Mouse (Mus musculus) thymus, postnatal 4 days (tissue): ENCODE results near the gene F2r.

ENCODE experiments used
- DNase-seq: peaks from one replicate; pipeline ENCODE4 v3.0.0; 2021

F2r gene

DNA sequence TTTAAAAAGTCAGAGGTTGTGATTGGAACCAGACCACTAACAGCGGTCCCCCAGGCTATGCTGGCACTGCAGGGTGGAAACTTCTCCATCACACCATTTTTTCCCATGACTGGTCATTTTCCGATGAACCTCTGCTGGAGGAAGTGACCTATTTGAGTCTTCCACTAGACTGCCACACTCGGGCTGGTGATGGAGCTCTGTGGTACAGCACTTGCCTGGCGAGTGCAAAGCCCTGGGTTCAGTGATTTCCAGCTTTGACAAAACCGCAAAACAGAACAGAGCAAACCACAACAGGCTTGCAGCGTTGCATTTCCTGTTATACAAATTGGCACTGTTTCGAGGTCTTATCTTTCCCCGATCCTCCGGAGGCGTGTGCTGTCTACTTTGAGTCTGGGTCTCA is 25.4 kb downstream of the F2r start:
- DNase-seq = peak; percentile 30

DNA sequence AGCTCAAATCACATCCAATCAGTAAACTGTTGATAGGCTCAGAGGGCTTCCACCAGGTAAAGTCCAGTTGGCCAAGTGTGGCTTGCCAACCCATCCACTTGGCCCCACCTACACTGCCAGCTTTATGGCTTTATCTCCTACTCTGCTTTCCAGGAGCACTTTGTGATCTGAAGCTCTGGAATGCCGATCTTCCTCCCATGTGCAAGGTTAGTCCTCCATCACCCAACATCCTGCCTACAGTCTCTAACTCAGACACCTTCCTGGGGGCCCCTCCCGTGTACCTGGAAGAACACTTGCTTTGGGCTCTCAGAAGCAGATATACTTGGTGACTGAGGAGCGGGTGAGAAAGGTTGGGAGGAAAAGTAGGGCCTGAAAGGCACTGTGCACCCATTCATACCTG is 26.7 kb downstream of the F2r start:
- no peak for DNase-seq

DNA sequence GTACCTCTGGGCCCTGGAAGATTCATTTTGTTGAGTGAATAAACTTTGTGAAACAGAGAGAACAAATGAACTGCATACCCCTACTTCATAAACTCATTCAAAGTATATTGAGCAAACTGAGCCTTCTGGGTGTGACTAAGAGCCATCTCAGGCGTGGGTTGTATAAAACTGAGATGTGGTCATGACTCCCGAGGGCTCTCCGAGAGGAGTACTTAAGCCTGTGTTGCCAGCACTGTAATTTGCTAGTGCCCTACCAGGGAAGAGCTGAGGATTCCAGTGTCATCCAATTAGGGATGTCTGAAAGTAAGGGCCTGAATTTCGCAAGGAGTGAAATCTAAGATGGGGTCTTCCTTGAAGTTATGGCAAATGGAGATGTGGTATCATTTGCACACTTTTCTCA is 30.7 kb downstream of the F2r start:
- no peak for DNase-seq

DNA sequence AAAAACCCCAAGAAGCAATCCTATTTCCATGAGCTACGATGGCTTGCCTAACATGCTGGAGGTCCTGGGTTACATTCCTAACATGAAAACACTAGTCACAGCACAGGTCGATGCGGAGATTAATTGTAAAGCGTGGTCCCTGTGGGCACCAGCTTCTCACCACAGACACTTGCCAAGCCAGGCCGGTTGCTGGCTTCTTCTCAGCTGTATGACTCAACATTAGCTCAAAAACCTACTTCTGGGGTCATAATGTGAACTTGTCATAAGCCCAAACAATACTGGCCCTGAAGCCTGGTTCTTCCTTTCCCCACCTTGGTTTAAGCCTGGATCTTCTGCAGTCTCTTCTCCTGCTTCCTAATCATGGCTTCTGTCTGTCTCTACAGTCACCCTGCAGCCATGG is 33.4 kb downstream of the F2r start:
- DNase-seq = no peak

DNA sequence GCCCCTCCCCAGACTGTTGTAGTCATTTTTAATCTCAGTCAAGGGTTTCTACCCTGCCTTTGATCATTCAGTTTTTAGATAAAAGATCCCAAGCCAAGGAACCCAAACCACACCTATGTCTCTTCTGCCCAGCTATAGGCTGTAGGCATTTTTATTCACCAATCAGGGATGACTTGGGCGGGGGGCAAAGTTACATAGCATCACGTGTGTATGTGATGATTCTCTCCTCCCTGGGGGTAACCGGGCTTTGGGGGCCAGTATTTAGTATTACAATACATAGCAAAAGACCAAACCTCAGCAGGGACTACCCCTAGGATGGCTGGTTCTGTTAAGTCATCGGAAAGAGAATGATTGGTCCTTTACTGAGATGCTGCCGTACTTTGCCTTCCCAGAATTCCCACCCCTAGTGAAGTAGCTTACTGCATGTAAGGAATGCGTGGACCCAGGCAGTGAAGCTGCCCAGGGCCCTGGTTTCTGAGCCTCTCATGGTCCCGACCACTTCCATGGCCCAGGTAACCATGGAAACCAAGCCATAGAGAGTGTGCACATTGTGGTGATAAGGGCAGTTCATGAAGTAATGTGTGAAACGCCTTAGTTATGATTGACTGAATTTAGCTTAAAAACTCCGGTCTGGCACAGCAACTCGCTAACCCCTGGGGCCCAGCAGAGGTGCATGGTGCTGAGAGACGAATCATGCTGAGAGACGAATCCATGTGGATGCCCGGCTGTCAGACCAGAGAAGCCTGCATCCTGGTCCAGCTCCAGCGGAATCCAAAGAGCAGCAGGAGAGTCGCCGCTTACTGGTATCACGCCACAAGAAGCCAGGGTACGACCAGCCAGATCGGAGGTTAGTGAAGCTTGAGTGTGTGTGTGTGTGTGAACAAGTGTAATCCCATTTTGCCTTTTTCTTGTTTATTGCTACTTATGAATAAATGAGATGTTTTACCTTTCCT is 34.8 kb downstream of the F2r start:
- no peak for DNase-seq

DNA sequence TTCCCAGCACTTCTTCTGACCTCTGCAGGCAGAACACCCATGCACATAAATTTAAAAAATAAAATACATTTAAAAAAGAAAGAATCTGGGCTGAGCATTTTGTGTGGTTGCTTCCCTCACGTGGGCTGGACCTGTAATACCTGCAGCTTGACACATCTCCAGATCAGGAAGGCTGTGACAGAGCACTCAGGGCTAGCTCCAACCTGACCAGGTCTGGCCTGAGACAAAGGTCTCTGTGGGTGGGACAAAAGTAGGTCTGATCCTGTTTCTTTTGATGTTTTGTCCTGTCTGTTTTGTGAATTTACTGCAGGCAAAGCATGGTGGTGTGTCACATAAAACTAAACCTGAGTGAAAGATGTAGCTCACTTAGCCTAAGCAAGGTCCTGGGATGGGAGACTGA is 36.4 kb downstream of the F2r start:
- DNase-seq = no peak

DNA sequence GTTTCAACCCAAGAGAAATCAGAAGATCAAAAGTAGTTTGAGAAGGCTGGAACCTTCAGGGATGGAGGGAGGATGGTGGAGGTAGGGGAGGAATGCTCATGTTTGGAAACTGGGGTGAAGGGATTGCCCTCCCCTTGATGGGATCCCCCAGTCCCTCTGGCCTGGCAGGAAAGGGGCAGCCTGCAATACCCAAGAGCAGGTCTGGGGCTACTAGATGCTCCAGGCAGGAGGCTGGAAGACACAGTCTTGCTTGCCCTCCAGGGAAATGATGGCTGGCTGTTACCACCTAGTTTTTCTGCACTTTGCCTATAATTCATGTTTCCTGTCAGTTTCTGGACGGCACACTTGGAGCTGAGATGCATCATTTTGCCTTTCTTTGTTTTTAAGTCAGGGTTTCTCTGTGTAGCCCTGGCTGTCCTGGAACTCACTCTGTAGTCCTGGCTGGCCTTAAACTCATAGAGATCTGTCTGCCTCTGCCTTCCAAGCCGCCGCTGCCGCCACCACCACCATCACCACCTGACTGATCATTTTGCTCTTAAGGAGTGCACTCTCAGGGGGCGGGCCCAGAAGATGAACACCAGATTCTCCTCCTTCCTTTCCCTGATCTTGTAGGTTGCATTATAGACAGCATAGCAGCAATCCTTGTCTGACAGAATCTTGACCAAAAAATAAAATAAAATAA is 40.1 kb downstream of the F2r start:
- DNase-seq = no peak

DNA sequence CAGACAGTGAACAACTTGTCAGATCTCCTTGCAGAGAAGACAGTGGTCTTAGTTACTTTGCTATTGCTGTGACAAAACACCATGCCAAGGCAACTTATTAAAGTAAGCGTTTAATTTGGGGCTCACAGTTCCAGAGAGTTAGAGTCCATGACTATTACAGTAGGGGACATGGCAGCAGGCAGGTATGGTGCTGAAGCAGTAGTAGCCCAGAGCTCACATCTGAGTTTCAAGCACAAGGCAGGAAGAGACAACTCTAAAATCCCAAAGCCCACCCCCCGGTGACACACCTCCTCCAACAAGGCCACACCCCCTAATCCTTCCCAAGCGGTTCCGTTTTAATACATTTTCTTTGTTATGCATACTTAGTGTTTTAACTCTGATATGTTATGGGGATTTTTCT is 47.4 kb downstream of the F2r start:
- DNase-seq = no peak

DNA sequence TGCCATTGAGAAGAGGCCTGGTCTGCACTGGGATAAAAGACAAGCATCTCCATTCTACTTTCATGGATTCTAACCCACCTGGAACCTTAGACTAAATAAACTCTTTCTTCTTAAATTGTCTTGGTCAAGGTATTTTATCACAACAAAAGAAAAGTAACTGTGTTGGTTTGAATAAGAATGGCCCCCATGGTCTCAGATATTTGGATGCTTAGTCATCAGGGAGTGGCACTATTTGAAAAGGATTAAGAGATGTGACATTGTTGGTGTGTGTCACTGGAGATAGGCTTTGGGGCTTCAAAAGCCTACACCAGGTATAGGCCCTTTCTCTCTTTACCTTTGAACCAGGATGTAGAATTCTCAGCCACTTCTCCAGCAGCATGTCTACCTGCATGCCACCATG is 49.0 kb downstream of the F2r start:
- no peak for DNase-seq

DNA sequence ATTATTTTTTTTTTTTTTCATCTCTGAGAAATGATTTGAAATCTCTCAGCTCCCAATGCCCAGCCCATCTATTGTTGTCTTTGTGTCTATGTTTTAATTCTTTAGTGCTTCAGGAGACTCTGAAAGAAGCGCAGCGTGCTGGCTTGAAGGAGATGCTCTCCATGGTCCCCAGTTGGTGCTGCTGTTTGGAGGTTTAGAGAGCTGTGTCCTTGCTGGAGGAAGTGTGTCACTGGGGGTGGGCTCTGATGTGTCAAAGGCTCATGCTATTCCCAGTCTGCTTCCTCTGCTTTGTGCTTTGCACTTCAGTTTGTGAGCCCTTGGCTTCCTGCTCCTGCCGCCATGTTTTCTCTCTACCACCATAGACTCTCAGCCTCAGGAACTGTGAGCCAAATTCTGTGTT is 50.0 kb downstream of the F2r start:
- DNase-seq = no peak

DNA sequence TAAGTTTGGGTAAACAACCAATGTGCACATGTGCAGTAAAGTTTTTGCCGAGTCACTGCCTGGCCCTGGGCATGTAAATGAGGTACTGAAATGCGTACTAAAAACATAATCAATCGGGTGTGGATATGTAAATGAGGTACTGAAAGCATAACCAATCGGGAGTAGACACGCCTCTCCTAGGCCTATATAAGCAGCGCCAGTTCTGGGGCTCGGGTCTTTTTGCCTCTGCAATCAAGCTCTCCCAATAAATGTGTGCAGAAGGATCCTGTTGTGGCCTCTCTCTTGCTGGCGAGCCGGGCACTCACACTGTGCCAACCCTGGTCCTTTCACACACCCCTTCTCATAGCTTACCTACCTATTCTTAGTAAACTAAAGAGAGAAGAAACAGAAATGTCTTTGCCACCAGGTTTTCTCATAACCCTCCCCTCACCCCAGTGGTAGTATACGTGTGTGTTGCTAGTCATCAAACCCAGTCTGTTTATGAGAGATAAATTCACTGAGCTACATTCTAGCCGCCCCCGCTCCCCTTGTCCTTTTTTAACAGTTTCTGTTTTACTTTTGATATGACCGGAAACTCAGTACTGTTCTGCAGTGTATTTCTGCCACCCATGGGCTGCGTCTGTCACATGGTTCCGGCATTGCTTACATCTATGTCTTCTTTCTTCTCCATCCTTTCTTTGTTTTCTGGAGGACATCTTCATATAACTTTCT is 51.3 kb downstream of the F2r start:
- no peak for DNase-seq

DNA sequence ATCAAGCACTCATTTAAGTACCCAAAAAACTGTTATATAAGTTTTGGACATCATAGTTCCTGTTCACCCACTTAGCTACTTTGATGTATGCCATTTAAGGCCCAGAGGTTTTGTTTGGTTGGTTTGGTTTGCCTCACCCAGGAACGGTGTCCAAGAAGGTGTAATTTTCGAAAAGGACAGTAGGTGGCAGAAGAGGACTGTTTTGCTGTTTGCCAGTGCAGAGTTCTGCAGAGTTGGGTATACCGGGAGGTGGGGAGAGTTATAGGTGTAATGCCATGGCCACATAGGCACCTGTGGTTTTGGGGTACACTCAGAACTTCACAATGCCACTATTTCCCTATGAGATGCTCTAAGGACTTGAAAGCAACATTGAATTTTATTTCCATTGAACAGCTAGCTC is 54.6 kb downstream of the F2r start:
- DNase-seq = peak; percentile 68

DNA sequence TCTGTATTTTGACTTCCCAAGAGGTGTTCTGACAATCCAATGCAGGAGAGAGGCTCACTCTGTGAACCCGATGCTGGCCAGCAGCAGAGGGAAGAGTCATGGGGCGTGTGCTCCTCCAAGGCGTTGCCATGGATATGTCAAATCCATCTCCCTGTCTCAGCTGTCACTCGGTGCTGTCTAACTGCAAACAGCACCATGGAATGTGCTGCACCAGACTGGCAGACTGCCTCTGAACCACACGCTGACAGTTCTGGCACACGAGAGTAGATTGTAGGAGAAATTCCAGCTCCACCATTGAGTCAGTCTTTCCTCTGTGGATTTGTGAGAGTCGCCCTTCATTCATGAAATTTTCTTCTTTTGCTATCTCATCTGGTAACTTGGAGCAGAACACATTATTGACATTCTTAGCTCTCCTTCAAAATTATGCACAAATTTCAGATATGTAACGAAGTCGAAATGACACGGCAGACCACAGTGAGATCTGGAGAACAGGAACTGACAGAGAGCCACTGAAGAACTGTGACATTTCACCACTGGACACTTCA is 55.1 kb downstream of the F2r start:
- DNase-seq = no peak

DNA sequence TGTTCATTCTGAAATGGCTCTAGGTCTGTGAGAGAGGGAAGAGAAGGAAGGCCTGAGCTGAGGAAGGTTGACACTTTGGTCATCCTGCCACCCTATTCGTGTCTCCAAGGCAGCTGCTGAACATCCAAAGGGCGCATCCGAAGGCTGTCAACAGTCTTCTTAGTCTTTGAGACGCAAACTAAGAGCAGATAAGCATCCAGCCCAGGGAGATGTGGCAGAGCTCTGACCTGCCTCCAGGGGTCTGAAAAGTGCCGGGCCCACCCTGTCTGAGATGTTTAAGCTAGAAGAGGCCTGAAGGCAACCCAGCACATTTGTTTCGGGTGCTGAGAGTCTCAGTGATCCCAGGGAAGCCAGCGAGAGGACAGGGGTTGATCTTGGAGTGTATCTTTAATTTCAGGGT is 61.0 kb downstream of the F2r start:
- no peak for DNase-seq

DNA sequence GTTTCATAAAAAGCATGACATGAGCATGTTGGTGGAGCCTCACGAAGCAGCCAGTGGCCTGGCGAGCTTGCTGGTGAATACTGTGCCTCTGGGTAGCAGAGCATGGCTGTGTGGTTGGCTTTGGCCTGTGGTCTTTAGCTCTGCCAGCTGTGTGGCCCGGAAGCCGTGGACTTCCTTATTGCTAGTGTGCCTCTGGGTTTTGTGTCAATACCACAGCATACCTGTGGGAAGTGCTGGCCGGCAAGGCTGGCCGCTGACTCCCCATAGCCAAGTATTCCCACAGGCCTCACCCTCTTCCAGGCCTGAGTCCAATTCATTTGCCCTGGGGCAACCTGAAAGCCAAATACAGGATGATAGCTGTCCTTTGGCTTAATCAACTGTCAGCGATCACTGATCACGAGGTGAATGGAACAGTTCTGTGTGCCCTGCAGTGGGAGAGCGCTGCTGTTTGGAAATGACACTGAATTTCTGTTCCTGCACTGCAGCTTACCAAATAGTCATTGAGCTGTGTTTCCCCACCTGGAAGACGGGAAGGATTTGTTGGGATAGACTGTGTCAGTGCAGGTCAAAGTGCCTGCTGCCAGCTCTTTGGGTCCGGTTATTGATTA is 64.3 kb downstream of the F2r start:
- no peak for DNase-seq
